3 mouse cellular contexts compared by ENCODE assay signal in genomic region chr1:12020646-12021045, GRCm38 (mm10).
A peak's percentile ranks its signal among the peaks of the same experiment; 100 is the strongest.
DNase-seq lines count a peak whose midpoint lies in the region.

No protein-coding gene starts in this region.

- DNase-seq in ES-CJ7 (ENCODE audit: low read depth, low spot score) (peak; percentile 75), R1 (ENCODE audit: low read depth, low spot score) (peak; percentile 56), ZHBTc4 (ENCODE audit: low read depth, low spot score) (peak; percentile 44)
